Mouse (Mus musculus) spleen, adult 2 months (tissue): ENCODE results near the gene Tsc2. TPM values are rescaled to one million over a fixed set of nuclear protein-coding genes. Genes with fewer than 3 reads are reported as not detected.

Source experiments
- DNase-seq, 2 experiments: peaks; one replicate each; pipeline versions ENCODE4 v3.0.0 to v3.0.0-alpha.2; 2012 to 2021; ENCODE audit warnings: low spot score in 2 of 2, low read depth in 1 of 2
- H3K27ac ChIP-seq: fragments of 200-500 bp; 2 replicates; pipeline ENCODE4 v1.5.1; 2012; ENCODE audit warnings: low read length, inconsistent platforms; ENCODE audit not compliant: insufficient read depth
- H3K27me3 ChIP-seq: fragments of 200-500 bp; 2 replicates; pipeline ENCODE4 v1.6.1; 2012; ENCODE audit warnings: mild to moderate bottlenecking, moderate library complexity, low read length, inconsistent platforms; ENCODE audit not compliant: control insufficient read depth, insufficient read depth
- H3K36me3 ChIP-seq: fragments of 200-500 bp; 2 replicates; pipeline ENCODE4 v1.6.1; 2012; ENCODE audit warnings: mild to moderate bottlenecking, low read length, inconsistent platforms; ENCODE audit not compliant: control insufficient read depth, insufficient read depth
- H3K4me1 ChIP-seq: fragments of 200-500 bp; 2 replicates; pipeline ENCODE4 v1.6.1; 2011; ENCODE audit warnings: inconsistent platforms; ENCODE audit not compliant: control insufficient read depth, insufficient read depth, insufficient read length
- H3K4me3 ChIP-seq: fragments of 200-500 bp; 2 replicates; pipeline ENCODE4 v1.5.1; 2011; ENCODE audit warnings: mild to moderate bottlenecking, inconsistent platforms; ENCODE audit not compliant: insufficient read depth, insufficient read length; ENCODE audit errors: extremely low read depth
- CTCF ChIP-seq: fragments of 200-500 bp; IDR thresholded peaks from 2 replicates; pipeline ENCODE4 v1.5.1; 2011; ENCODE audit warnings: mild to moderate bottlenecking, inconsistent platforms; ENCODE audit not compliant: insufficient read depth, insufficient read length, insufficient replicate concordance; ENCODE audit errors: extremely low read depth
- POLR2A ChIP-seq: fragments of 200-500 bp; IDR thresholded peaks from 2 replicates; pipeline ENCODE4 v1.6.1; 2011; ENCODE audit warnings: low read depth, low read length, inconsistent platforms
- WGBS: fragments of 180-500 bp; shearing (Covaris S2); methylation state at CpG from one replicate; pipeline ENCODE4 v1.1.7; 2018; 5-methylcytosine and 5-hydroxymethylcytosine counted together
- polyA plus RNA-seq: library from polyadenylated mRNA; depleted of rRNA; stranded (reverse); fragments of >200 nt; gene quantifications from 2 replicates; pipeline ENCODE4 v1.2.3, GENCODE M21; 2012

Gene Tsc2
- polyA plus RNA-seq, 1 experiment, result 86.1 TPM

GRCm38 (mm10) chr17:24642791-24643343, 10.4 kb upstream of the Tsc2 start:
- Histone ChIP-seq H3K4me3 (no peak overlapping the region), H3K4me1 (no peaks in the 10 kb centered on the region; the same call in 1 of the 2 replicates), H3K27ac (no peak overlapping the region), H3K27me3 (no peaks in the 10 kb centered on the region), H3K36me3 (no peaks in the 10 kb centered on the region)
- DNase-seq, result no peak
- TF ChIP-seq POLR2A (no peak), CTCF (no peak)
- 82% methylated on average over 6 of the region's 6 CpGs for WGBS

- Histone ChIP-seq H3K27ac (no peak overlapping the region), H3K36me3 (no peaks in the 10 kb centered on the region), H3K4me1 (no peaks in the 10 kb centered on the region; the same call in 1 of the 2 replicates), H3K27me3 (no peaks in the 10 kb centered on the region), H3K4me3 (no peak overlapping the region)
- 93% methylated on average over 14 of the region's 14 CpGs for WGBS
- no peak for TF ChIP-seq POLR2A
- TF ChIP-seq CTCF, result no peak
- no peak for DNase-seq
Observed at GRCm38 (mm10) chr17:24641944-24642343, 9.5 kb upstream of the Tsc2 start.

DNA sequence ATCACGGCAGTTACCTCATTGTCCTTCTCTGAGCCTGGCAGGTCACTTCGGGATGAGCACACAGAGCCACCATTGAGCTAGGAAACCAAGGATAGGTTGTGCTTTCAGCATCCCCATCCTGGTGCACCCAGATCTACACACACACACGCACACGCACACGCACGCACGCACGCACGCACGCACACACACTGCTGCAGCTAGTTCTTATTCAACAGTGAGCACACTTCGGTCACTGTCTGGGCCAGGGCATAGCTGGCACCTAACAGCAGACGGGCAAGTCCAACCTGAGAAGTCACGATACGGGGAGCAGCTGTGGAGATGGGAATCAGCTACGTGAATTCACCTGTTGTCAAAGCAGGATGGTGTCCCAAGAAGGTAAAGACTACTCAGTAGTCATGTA, 8.2 kb upstream of the Tsc2 start:
- H3K4me1 ChIP-seq, result no peaks in the 10 kb centered on the region; the same call in 1 of the 2 replicates
- TF ChIP-seq POLR2A (no peak), CTCF (no peak)
- no peak for DNase-seq
- H3K27ac ChIP-seq, result no peak overlapping the region
- no peaks in the 10 kb centered on the region for H3K36me3 ChIP-seq
- H3K27me3 ChIP-seq, result no peaks in the 10 kb centered on the region
- no peak overlapping the region for H3K4me3 ChIP-seq
- 94% methylated on average over 15 of the region's 15 CpGs for WGBS

DNA sequence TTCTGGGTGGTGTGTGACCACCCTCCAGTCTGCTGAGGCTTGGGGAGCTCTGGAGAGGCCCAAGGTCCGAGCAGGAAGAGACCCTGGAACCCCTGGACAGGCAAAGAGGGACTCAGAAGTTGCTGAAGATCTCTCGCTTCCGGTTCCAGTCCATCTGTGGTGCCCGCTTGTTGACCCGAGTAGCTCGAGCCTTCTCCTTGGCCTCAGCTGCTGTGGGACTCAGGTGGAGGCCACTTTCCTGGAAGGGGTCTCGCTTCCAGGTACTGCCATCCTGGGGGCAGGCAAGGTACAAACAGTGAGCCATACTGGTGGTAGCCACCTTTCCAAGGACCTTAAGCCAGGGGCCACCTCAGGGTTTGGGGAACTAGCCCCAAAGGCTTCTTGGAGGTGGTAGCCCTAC, 7.7 kb upstream of the Tsc2 start:
- Histone ChIP-seq H3K27me3 (no peaks in the 10 kb centered on the region), H3K4me3 (no peak overlapping the region), H3K36me3 (no peaks in the 10 kb centered on the region), H3K27ac (peak overlapping the region; percentile 12; the same call in 1 of the 2 replicates), H3K4me1 (no peaks in the 10 kb centered on the region)
- 84% methylated on average over 7 of the region's 7 CpGs for WGBS
- DNase-seq, result no peak
- TF ChIP-seq POLR2A (no peak), CTCF (no peak)

GRCm38 (mm10) chr17:24639571-24639988, 7.2 kb upstream of the Tsc2 start:
- Histone ChIP-seq H3K27ac (peak overlapping the region; percentile 48; the same call in 1 of the 2 replicates), H3K27me3 (no peaks in the 10 kb centered on the region), H3K4me1 (no peaks in the 10 kb centered on the region), H3K4me3 (no peak overlapping the region), H3K36me3 (no peaks in the 10 kb centered on the region)
- no peak for DNase-seq
- no peak for TF ChIP-seq POLR2A
- no peak for TF ChIP-seq CTCF
- WGBS, result 82% methylated on average over 5 of the region's 5 CpGs

DNA sequence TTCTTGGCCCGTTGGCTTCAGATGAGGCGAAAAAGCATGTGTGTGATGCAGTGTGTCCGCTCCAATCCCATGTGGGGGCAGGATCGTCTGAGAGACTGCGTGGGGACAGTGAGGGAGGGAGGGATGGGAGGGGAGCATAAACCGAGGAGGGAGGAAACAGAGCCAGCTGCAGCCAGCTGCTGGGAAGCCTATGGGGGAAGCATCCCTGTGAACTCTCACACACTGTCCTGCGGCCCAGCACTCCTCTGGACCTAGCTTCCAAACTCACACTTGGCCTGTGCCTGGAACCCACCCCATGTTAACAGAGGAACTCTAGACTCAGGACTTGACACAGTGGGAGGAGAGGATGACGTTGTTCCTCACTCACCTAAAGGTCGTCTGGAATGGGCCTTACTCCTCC, 6.4 kb upstream of the Tsc2 start:
- TF ChIP-seq POLR2A (no peak), CTCF (no peak)
- Histone ChIP-seq H3K36me3 (no peaks in the 10 kb centered on the region), H3K4me1 (no peaks in the 10 kb centered on the region), H3K27ac (peak overlapping the region; percentile 61), H3K27me3 (no peaks in the 10 kb centered on the region), H3K4me3 (no peak overlapping the region)
- DNase-seq, result no peak
- WGBS, result 80% methylated on average over 9 of the region's 9 CpGs

DNA sequence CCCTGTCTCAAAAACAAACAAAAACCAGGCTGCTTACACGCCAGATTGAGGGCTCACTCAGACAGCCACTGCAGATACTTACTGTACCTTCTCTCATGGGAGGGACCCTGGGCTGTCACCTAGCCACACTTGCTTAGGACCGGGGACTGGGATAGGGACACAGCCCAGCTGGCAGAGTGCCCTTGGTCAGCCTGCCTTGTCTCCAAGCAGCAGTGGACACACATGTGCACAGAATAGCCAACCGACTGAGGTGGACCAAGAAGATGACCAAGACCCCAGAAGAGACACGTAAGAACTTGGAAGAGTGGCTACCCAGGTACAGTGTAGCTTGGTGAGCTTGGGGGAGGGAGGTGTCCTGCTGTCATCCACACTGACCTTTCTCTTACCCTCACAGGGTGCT, 5.8 kb upstream of the Tsc2 start:
- no peaks in the 10 kb centered on the region for H3K27me3 ChIP-seq
- TF ChIP-seq POLR2A (no peak), CTCF (no peak)
- H3K4me3 ChIP-seq, result no peak overlapping the region
- peak overlapping the region; percentile 61 for H3K27ac ChIP-seq
- DNase-seq, result no peak
- no peaks in the 10 kb centered on the region for H3K36me3 ChIP-seq
- WGBS, result 92% methylated on average over 4 of the region's 4 CpGs
- H3K4me1 ChIP-seq, result peaks cover under 1% of the 10 kb centered on the region; the same call in 1 of the 2 replicates
